Mouse (Mus musculus): ENCODE measurements around the gene Gm21411. TPM values are rescaled to one million over a fixed set of nuclear protein-coding genes. Genes with fewer than 3 reads are reported as not detected.
"Not testable (repeated sequence)": the region's sequence is repeated elsewhere in the genome, so short reads cannot be mapped to it uniquely, and the experiment has no call there.

Gm21411 gene
- not detected in 2 replicates for polyA plus RNA-seq (2012; rRNA removed)

DNA sequence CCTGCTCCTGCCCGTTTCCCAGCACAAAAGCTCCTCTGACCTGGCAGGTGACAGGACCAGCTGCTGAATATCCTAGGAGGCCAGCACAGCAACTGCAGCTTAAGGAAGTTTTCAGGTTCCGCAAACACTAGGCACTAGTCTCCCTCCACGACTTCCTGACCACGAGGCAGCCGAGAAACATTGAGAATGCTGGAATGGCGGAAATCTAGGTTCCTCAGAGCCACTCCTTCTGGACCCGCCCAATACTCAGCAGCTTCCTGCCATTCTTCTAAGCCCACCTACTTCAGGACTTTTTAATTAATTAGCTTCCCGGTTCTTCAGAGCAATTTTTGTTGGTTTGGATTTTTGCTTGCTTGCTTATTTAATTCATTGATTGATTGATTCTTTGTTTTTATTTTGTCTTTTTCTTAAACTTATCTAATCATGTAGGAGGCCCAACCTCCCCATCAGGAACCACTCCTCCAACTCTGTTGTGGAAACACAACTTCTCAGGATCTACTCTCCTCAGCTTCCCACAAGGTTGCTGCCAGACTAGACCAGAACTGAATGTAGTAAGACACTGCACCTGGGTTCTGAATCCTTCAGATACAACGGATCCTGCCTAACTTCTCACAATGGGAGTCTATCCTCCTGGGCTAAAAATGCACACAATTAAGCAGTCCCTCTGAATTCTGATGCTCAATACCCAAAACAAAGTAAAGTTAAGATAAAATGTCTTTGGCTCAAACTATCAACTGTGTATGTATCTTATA is at the start of gene Gm21411:
Gene Gm21411 (minus strand): TSS at position 205 of the 752 bp plus-strand sequence.
- 74% methylated on average over 9 of the region's 9 CpGs for WGBS
- DNase-seq (ENCODE audit: low read depth, low spot score): not testable (repeated sequence)

DNA sequence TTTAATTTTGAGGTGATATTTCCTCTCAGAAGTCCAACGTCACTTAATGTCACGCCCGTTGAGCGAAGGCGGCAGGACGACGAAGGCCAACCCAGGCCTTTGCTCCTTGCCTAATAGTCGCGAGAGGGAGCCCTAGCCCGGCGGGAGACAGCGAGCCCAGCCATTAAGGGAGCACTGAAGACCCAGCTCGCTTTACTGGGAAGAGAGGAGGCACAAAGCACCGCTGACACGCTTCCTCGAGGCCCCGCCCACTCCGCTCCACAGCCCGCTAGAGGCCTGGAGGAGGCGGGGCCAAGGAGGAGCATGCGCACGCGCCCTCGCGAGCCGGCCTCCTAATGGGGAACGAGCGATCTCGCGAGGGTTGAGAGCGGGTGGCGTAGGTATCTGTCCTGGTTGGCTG is 32.3 kb upstream of the Gm21411 start:
- 63% methylated on average over 32 of the region's 32 CpGs for WGBS
- DNase-seq (ENCODE audit: low read depth, low spot score): not testable (repeated sequence)

DNA sequence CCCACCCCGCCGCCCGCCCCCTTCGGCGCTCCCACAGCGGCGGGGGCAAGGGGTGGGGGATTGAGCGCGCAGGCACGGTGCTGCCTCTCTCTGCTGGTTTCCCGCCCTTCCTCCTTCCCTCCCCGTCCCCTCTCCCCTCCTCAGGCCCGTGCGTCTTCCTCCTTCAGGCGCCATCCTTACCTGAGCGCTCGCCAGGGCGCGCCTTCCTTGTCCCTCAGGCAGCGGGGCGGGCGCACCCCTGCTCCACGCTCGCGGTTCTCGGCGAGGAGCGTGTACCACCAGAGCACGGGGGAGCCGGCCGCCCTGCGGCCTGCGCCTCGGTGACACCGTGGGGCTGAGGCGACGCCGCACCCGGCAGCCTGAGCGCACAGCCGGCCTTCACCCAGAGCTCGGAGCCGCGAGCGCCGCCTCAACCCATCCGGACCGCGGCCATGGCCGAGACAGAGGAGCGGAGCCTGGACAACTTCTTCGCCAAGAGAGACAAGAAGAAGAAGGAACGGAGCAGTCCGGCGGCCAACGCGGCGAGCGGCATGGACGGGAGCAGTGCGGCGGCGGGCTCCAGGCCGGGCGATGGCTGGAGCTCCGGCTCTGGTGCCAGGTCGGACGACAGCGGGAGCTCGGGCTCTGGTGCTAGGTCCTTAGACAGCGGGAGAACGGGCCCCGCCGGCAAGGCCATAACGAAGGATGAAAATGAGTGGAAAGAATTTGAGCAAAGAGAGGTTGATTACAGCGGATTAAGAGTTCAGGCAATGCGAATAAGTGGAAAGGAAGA is 23.1 kb upstream of the Gm21411 start:
- DNase-seq (ENCODE audit: low read depth, low spot score): no peak
- 16% methylated on average over 77 of the region's 77 CpGs for WGBS

DNA sequence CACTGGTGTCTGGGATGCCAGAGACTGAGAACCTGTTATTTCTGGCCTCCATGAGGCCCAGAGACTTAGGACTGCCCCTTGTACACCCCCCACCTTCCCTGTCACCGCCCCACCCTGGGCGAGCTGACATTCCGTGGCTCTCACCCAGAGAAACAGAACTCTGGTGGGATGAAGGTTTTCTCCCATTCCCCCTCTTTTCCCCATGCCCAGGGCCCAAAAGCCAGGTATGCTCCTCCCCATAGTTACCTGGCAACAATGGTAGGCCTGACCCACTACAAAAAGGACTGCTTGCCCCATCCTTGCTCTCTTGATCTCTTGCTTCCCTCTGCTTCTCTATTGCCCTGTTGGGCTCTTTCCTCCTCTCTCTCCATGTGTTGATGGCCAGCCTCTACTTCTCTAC is 5.8 kb upstream of the Gm21411 start:
- DNase-seq (ENCODE audit: low read depth, low spot score): no peak
- 80% methylated on average over 3 of the region's 3 CpGs for WGBS

DNA sequence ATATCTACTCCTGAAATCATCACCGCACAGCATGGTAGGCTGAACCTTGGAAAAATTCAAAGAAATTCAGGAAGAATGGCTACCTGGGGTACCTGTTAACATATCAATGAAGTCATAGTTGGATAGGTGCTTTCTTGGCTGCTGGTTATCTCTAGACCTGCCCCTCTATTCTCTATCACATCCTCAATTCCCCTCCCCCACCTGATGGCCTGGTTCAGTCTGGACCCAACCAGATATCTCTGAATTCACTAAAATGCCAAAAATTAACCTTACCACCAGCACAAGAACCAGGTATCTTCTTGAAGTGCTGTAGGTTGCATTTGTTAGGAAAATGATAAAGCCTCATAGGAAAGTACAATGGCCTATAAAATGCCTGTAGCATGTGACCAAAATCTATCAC is 1.3 kb downstream of the Gm21411 start:
- DNase-seq (ENCODE audit: low read depth, low spot score): not testable (repeated sequence)
- 95% methylated on average over 1 of the region's 1 CpGs for WGBS

DNA sequence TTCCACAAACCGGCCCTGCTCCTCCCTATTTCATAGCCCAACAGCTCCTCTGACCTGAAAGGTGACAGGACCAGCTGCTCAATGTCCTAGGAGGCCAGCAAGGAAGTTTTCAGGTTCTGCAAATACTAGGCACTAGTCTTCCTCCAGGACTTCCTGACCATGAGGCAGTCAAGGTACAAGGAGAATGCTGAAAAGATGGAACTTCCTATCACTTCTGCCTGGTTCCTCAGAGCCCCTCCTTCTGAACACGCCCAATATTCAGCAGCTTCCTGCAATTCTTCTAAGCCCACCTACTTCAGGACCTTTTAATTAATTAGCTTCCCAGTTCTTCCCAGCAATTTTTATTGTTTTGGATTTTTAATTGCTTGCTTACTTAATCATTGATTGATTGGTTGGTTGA is 4.6 kb downstream of the Gm21411 start:
- 70% methylated on average over 2 of the region's 2 CpGs for WGBS
- DNase-seq (ENCODE audit: low read depth, low spot score): not testable (repeated sequence)

DNA sequence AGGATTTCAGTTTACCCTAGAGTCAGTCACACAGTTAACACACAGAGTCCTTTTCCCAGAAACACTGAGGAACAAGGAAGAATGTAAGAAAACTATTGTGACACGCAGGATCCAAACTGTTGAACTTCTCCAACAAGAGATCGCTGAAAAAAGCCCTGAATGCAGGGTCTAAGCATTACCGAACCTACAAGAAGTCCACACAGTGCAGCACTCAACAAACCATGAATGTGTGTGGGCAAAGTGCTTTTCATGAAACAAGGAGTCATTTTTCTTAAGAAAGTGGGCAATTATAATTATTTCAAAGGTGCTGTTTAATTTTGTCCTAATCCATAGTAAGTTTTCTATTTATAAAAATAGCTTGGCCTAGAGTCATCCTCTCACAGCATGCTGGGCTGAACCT is 6.3 kb downstream of the Gm21411 start:
- WGBS: 60% methylated on average over 3 of the region's 3 CpGs

More for the DNA sequence above, 6.3 kb downstream of the Gm21411 start:
- not testable (repeated sequence) for DNase-seq (ENCODE audit: low read depth, low spot score)

Other genes starting within 250 kb of the Gm21411 start
- not detected in 2 replicates for gene Zfp989, start 62.4 kb upstream of the Gm21411 start, polyA plus RNA-seq (2012; rRNA removed)
- not detected in 2 replicates for gene Rex2, start 112.3 kb upstream of the Gm21411 start, polyA plus RNA-seq (2012; rRNA removed)
- gene Zfp991, start 222.4 kb upstream of the Gm21411 start, polyA plus RNA-seq (2012; rRNA removed): 0.16 and 0.19 TPM in 2 replicates

All from large intestine, adult 2 months (tissue).